In genomic region chr19:53832512-53832911, GRCm38 (mm10) we compare ENCODE assay signal across 18 mouse cellular contexts. TPM values are rescaled to one million over a fixed set of nuclear protein-coding genes. Genes with fewer than 3 reads are reported as not detected.
DNase-seq lines count a peak whose midpoint lies in the region; ATAC-seq lines count a peak whose summit lies in the region.
"Had no signal": no experiment of that assay in that cellular context is flagged by ENCODE, and none has a peak within 500 bp of the region (broad histone marks: within the 10 kb centered on the region; RNA-seq: fewer than 3 reads in every experiment).

No protein-coding gene starts in this region.

- no peaks in the 10 kb centered on the region for H3K27me3 ChIP-seq in midbrain, embryonic 12.5 days
- H3K27me3 ChIP-seq in midbrain, embryonic 10.5 days (ENCODE audit: low read depth, poor library complexity, severe bottlenecking) = no peaks in the 10 kb centered on the region
- no peaks in the 10 kb centered on the region for H3K27me3 ChIP-seq in forebrain, embryonic 12.5 days
- no peaks in the 10 kb centered on the region; the same call in 1 of the 2 replicates for H3K27me3 ChIP-seq in limb, embryonic 12.5 days
- H3K27me3 ChIP-seq: liver, embryonic 12.5 days; midbrain, embryonic 13.5 days had no signal

- H3K36me3 ChIP-seq in midbrain, embryonic 12.5 days = no peaks in the 10 kb centered on the region
- H3K36me3 ChIP-seq in midbrain, embryonic 10.5 days = no peaks in the 10 kb centered on the region
- H3K36me3 ChIP-seq in forebrain, embryonic 12.5 days (replicated peaks) = no peaks in the 10 kb centered on the region
- H3K36me3 ChIP-seq in limb, embryonic 12.5 days = no peaks in the 10 kb centered on the region
- H3K36me3 ChIP-seq: liver, embryonic 12.5 days; midbrain, embryonic 13.5 days had no signal

- no peak for DNase-seq in midbrain, embryonic 10.5 days (ENCODE audit: low spot score)
- peak; percentile 63 for DNase-seq in embryo, embryonic 10.5 days (ENCODE audit: low spot score)
- no peak for DNase-seq in lung, postnatal 4 days
- no peak for DNase-seq in layer of hippocampus, adult 8-10 months (ENCODE audit: low spot score in 2 of 2)
- DNase-seq: cerebellum, adult 8-10 months; gastrocnemius, postnatal 14 days; kidney, adult 8-10 months; kidney, postnatal 14 days; left cerebral cortex, postnatal 4 days; lung, embryonic 14.5 days; lung, postnatal 36 days; right cerebral cortex, postnatal 14 days; thymus, postnatal 4 days had no signal

- H3K4me2 ChIP-seq in midbrain, embryonic 12.5 days (replicated peaks) = no peak overlapping the region
- H3K4me2 ChIP-seq in forebrain, embryonic 12.5 days = peak overlapping the region; percentile 26; the same call in 1 of the 2 replicates
- 0 out of 2 replicates have a peak overlapping the region, but pooled peaks have one; percentile 2 for H3K4me2 ChIP-seq in limb, embryonic 12.5 days
- H3K4me2 ChIP-seq: liver, embryonic 12.5 days; lung, embryonic 14.5 days; midbrain, embryonic 13.5 days had no signal

- no peak for ATAC-seq in midbrain, embryonic 12.5 days (ENCODE audit: low FRiP score, low read depth)
- no peak for ATAC-seq in forebrain, embryonic 12.5 days (ENCODE audit: low FRiP score)
- ATAC-seq in limb, embryonic 12.5 days (ENCODE audit: insufficient number of reproducible peaks, insufficient read depth, low FRiP score, low TSS enrichment, low read depth) = no peak
- ATAC-seq: liver, embryonic 12.5 days; midbrain, embryonic 13.5 days had no signal

- H3K27ac ChIP-seq in midbrain, embryonic 12.5 days (replicated peaks) = peak overlapping the region; percentile 30; the same call in 1 of the 2 replicates
- H3K27ac ChIP-seq in midbrain, embryonic 10.5 days (replicated peaks) = no peak overlapping the region
- H3K27ac ChIP-seq in forebrain, embryonic 12.5 days = peak overlapping the region; percentile 86
- H3K27ac ChIP-seq in limb, embryonic 12.5 days = no peak overlapping the region
- H3K27ac ChIP-seq: liver, embryonic 12.5 days; midbrain, embryonic 13.5 days had no signal

- H3K4me3 ChIP-seq in midbrain, embryonic 12.5 days = no peak overlapping the region
- no peak overlapping the region for H3K4me3 ChIP-seq in midbrain, embryonic 10.5 days
- no peak overlapping the region for H3K4me3 ChIP-seq in forebrain, embryonic 12.5 days (replicated peaks)
- no peak overlapping the region for H3K4me3 ChIP-seq in limb, embryonic 12.5 days (replicated peaks)
- H3K4me3 ChIP-seq: liver, embryonic 12.5 days; midbrain, embryonic 13.5 days had no signal

- 39% methylated on average over 7 of the region's 7 CpGs for WGBS in midbrain, embryonic 12.5 days
- WGBS in midbrain, embryonic 10.5 days = 56% methylated on average over 7 of the region's 7 CpGs
- 19% methylated on average over 7 of the region's 7 CpGs for WGBS in forebrain, embryonic 12.5 days
- 6% methylated on average over 7 of the region's 7 CpGs for WGBS in limb, embryonic 12.5 days

- H3K4me1 ChIP-seq in midbrain, embryonic 12.5 days = peaks cover 35% of the 10 kb centered on the region
- peaks cover 50% of the 10 kb centered on the region for H3K4me1 ChIP-seq in midbrain, embryonic 10.5 days
- peaks cover 37% of the 10 kb centered on the region for H3K4me1 ChIP-seq in forebrain, embryonic 12.5 days
- peaks cover 34% of the 10 kb centered on the region for H3K4me1 ChIP-seq in limb, embryonic 12.5 days (replicated peaks)

- no peak overlapping the region for H3K9ac ChIP-seq in midbrain, embryonic 12.5 days (replicated peaks)
- no peak overlapping the region for H3K9ac ChIP-seq in forebrain, embryonic 12.5 days
- H3K9ac ChIP-seq in limb, embryonic 12.5 days (replicated peaks) = no peak overlapping the region
- H3K9ac ChIP-seq: liver, embryonic 12.5 days; lung, embryonic 14.5 days; midbrain, embryonic 13.5 days had no signal

- no peaks in the 10 kb centered on the region for H3K9me3 ChIP-seq in midbrain, embryonic 12.5 days
- H3K9me3 ChIP-seq in midbrain, embryonic 10.5 days (replicated peaks) = no peaks in the 10 kb centered on the region
- H3K9me3 ChIP-seq in forebrain, embryonic 12.5 days = no peaks in the 10 kb centered on the region
- no peaks in the 10 kb centered on the region for H3K9me3 ChIP-seq in limb, embryonic 12.5 days
- H3K9me3 ChIP-seq: liver, embryonic 12.5 days; midbrain, embryonic 13.5 days had no signal

RNA-seq across cellular contexts. Expression of gene Pdcd4, which starts 59.5 kb away (rescaled TPM):
- polyA plus RNA-seq in midbrain, embryonic 12.5 days (2016; fragmentation: Nextera tagmentation; extraction: Ambion mirVana) = 88.7 and 94.2 TPM in 2 replicates
- polyA plus RNA-seq in midbrain, embryonic 10.5 days (2016; fragmentation: Nextera tagmentation; extraction: Ambion mirVana) = 48.8 and 57.6 TPM in 2 replicates
- polyA plus RNA-seq in forebrain, embryonic 12.5 days (2016; fragmentation: Nextera tagmentation; extraction: Ambion mirVana) = 110 and 111 TPM in 2 replicates
- 106 and 107 TPM in 2 replicates for polyA plus RNA-seq in limb, embryonic 12.5 days (2016; fragmentation: Nextera tagmentation; extraction: Ambion mirVana)
- total RNA-seq in layer of hippocampus, adult 8-10 months (2022) = 100 to 1,000 TPM; 101 to 108 (median 106) TPM

Comparison
In these comparisons a context has a peak if more than half of its experiments do, and no peak if none do; other contexts are left out.
1. H3K27ac ChIP-seq: peak in midbrain, embryonic 12.5 days (single experiment) and forebrain, embryonic 12.5 days (single experiment); none in midbrain, embryonic 10.5 days (single experiment) and limb, embryonic 12.5 days (single experiment).